Mouse (Mus musculus): ENCODE results near the gene C1s1. TPM values are rescaled to one million over a fixed set of nuclear protein-coding genes. Genes with fewer than 3 reads are reported as not detected.
"Not testable (repeated sequence)": the region's sequence is repeated elsewhere in the genome, so short reads cannot be mapped to it uniquely, and the experiment has no call there.

C1s1 gene
- total and polyA plus RNA-seq, 3 experiments, result 0.55 to 4.8 (median 1.3) TPM

- no peaks in the 10 kb centered on the region for H3K9me3 ChIP-seq (replicated peaks; ENCODE audit: low read length)
- peak; percentile 50 for DNase-seq (ENCODE audit: extremely low read depth)
- H3K27me3 ChIP-seq (replicated peaks), result peaks cover 4% of the 10 kb centered on the region
- no peak within 1 kb of the TSS for H3K27ac ChIP-seq (ENCODE audit: insufficient read depth, low read depth)
- in situ Hi-C loops (cut with MboI; ENCODE audit: low pct_ligation_motif_present, low pct_unique_long_range_greater_than_20kb, low sequenced_read_pairs) (no loop called here), dilution Hi-C loops (cut with MboI; ENCODE audit: extremely low pct_ligation_motif_present, extremely low pct_unique_long_range_greater_than_20kb, low sequenced_read_pairs) (no loop called here)
- no peak within 1 kb of the TSS for H3K9ac ChIP-seq (ENCODE audit: insufficient read depth, low read depth)
- no peaks in the 10 kb centered on the region for H3K79me2 ChIP-seq (replicated peaks; ENCODE audit: control insufficient read depth, extremely low read depth, insufficient read depth, poor library complexity, severe bottlenecking)
- peak within 1 kb of the TSS; percentile 50; the same call in 1 of the 2 replicates for H3K4me2 ChIP-seq (ENCODE audit: insufficient read depth, low read depth, poor library complexity, severe bottlenecking)
- H3K4me3 ChIP-seq (replicated peaks in 1 of 3; ENCODE audit: low read depth in 2 of 3, low read length in 2 of 3, poor library complexity in 1 of 3), result no peak within 1 kb of the TSS
- no peaks in the 10 kb centered on the region; a peak in 1 of 4 replicates for H3K4me1 ChIP-seq (ENCODE audit: control insufficient read depth in 1 of 2, insufficient read depth in 2 of 2)
- H3K36me3 ChIP-seq (replicated peaks in 1 of 2; ENCODE audit: control insufficient read depth in 1 of 2, insufficient read depth in 1 of 2, low read length in 1 of 2), result no peaks in the 10 kb centered on the region
- TF ChIP-seq CTCF (conservative IDR thresholded peaks at IDR 0.05 in 1 of 2, IDR thresholded peaks at IDR 0.05 in 1 of 2; ENCODE audit: low read depth in 2 of 2, low read length in 2 of 2), result peak; percentile 81 to 83
- no peak for TF ChIP-seq POLR2AphosphoS2 (IDR thresholded peaks at IDR 0.05; ENCODE audit: low read depth, low read length)
- no peak for TF ChIP-seq USF2 (conservative IDR thresholded peaks at IDR 0.05; ENCODE audit: low read depth, low read length)
- TF ChIP-seq UBTF (IDR thresholded peaks at IDR 0.05; ENCODE audit: low read depth, low read length), result no peak
- TF ChIP-seq ZNF384 (IDR thresholded peaks at IDR 0.05; ENCODE audit: low read depth, low read length), result peak; percentile 74
- TF ChIP-seq SMC3 (IDR thresholded peaks at IDR 0.05; ENCODE audit: low read depth, low read length), result peak; percentile 83
- peak; percentile 66 for TF ChIP-seq RAD21 (IDR thresholded peaks at IDR 0.05; ENCODE audit: low read depth, low read length)
- no peak for TF ChIP-seq MAZ (IDR thresholded peaks at IDR 0.05; ENCODE audit: low read depth, low read length)
Measured at GRCm38 (mm10) chr6:124570026-124570425, 27.9 kb upstream of the C1s1 start, which contains the start of gene C1rb. Gene C1rb (plus strand): TSS chr6:124570294.

- H3K27me3 ChIP-seq (replicated peaks); H3K9ac ChIP-seq (ENCODE audit: insufficient read depth, low read depth); in situ Hi-C loops (cut with MboI; ENCODE audit: low pct_ligation_motif_present, low pct_unique_long_range_greater_than_20kb, low sequenced_read_pairs); DNase-seq (ENCODE audit: extremely low read depth); H3K4me1 ChIP-seq (ENCODE audit: control insufficient read depth in 1 of 2, insufficient read depth in 2 of 2); H3K27ac ChIP-seq (ENCODE audit: insufficient read depth, low read depth); H3K4me2 ChIP-seq (ENCODE audit: insufficient read depth, low read depth, poor library complexity, severe bottlenecking); H3K4me3 ChIP-seq (replicated peaks in 1 of 3; ENCODE audit: low read depth in 2 of 3, low read length in 2 of 3, poor library complexity in 1 of 3); dilution Hi-C loops (cut with MboI; ENCODE audit: extremely low pct_ligation_motif_present, extremely low pct_unique_long_range_greater_than_20kb, low sequenced_read_pairs); H3K79me2 ChIP-seq (replicated peaks; ENCODE audit: control insufficient read depth, extremely low read depth, insufficient read depth, poor library complexity, severe bottlenecking); H3K36me3 ChIP-seq (replicated peaks in 1 of 2; ENCODE audit: control insufficient read depth in 1 of 2, insufficient read depth in 1 of 2, low read length in 1 of 2); H3K9me3 ChIP-seq (replicated peaks; ENCODE audit: low read length): not testable (repeated sequence)
Measured at GRCm38 (mm10) chr6:124561611-124562010, 19.5 kb upstream of the C1s1 start.

DNA sequence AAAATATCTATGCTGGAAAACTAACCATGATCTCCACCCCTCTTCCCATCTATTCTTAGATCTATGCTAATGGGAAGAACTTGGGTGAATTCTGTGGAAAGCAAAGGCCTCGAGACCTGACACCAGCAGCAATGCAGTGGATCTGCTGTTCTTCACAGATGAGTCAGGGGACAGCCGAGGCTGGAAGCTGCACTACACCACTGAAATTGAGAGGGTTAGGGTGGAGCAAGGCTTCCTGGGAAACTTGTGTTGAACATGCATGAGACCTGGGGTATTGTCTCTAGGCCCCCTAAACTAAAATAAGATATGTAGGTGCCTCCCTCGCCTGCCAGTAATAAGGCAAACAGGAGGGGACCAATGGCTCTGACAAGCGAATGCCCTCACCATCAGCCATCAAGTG is 19.0 kb upstream of the C1s1 start:
- H3K4me2 ChIP-seq (ENCODE audit: insufficient read depth, low read depth, poor library complexity, severe bottlenecking); H3K27ac ChIP-seq (ENCODE audit: insufficient read depth, low read depth); H3K9me3 ChIP-seq (replicated peaks; ENCODE audit: low read length); H3K36me3 ChIP-seq (replicated peaks in 1 of 2; ENCODE audit: control insufficient read depth in 1 of 2, insufficient read depth in 1 of 2, low read length in 1 of 2); in situ Hi-C loops (cut with MboI; ENCODE audit: low pct_ligation_motif_present, low pct_unique_long_range_greater_than_20kb, low sequenced_read_pairs); H3K4me3 ChIP-seq (replicated peaks in 1 of 3; ENCODE audit: low read depth in 2 of 3, low read length in 2 of 3, poor library complexity in 1 of 3); H3K79me2 ChIP-seq (replicated peaks; ENCODE audit: control insufficient read depth, extremely low read depth, insufficient read depth, poor library complexity, severe bottlenecking); DNase-seq (ENCODE audit: extremely low read depth); H3K27me3 ChIP-seq (replicated peaks); H3K4me1 ChIP-seq (ENCODE audit: control insufficient read depth in 1 of 2, insufficient read depth in 2 of 2); dilution Hi-C loops (cut with MboI; ENCODE audit: extremely low pct_ligation_motif_present, extremely low pct_unique_long_range_greater_than_20kb, low sequenced_read_pairs); H3K9ac ChIP-seq (ENCODE audit: insufficient read depth, low read depth): not testable (repeated sequence)

DNA sequence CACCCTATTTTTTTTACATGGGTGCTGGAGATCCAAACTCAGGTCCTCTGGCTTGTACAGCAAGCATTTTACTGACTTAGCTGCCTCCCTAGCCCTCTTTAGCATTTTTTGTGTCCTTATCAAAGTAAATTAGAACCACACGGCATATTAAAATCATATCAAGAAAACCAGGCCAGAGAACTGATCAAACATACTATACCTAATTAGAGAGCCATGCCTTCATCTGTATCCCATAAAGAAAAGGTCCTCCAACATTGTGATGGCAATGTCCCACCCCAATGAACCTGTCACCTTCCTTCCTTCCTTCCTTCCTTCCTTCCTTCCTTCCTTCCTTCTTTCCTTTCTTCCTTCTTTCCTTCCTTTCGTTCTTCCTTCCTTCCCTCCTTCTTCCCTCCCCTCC is 13.8 kb upstream of the C1s1 start:
- dilution Hi-C loops (cut with MboI; ENCODE audit: extremely low pct_ligation_motif_present, extremely low pct_unique_long_range_greater_than_20kb, low sequenced_read_pairs); H3K4me3 ChIP-seq (replicated peaks in 1 of 3; ENCODE audit: low read depth in 2 of 3, low read length in 2 of 3, poor library complexity in 1 of 3); H3K36me3 ChIP-seq (replicated peaks in 1 of 2; ENCODE audit: control insufficient read depth in 1 of 2, insufficient read depth in 1 of 2, low read length in 1 of 2); H3K27me3 ChIP-seq (replicated peaks); in situ Hi-C loops (cut with MboI; ENCODE audit: low pct_ligation_motif_present, low pct_unique_long_range_greater_than_20kb, low sequenced_read_pairs); H3K9ac ChIP-seq (ENCODE audit: insufficient read depth, low read depth); DNase-seq (ENCODE audit: extremely low read depth); H3K4me2 ChIP-seq (ENCODE audit: insufficient read depth, low read depth, poor library complexity, severe bottlenecking); H3K4me1 ChIP-seq (ENCODE audit: control insufficient read depth in 1 of 2, insufficient read depth in 2 of 2); H3K79me2 ChIP-seq (replicated peaks; ENCODE audit: control insufficient read depth, extremely low read depth, insufficient read depth, poor library complexity, severe bottlenecking); H3K27ac ChIP-seq (ENCODE audit: insufficient read depth, low read depth); H3K9me3 ChIP-seq (replicated peaks; ENCODE audit: low read length): not testable (repeated sequence)

All from CH12.LX (cell line).